Mouse (Mus musculus): ENCODE results near the gene Tmem117.

The Tmem117 gene

DNA sequence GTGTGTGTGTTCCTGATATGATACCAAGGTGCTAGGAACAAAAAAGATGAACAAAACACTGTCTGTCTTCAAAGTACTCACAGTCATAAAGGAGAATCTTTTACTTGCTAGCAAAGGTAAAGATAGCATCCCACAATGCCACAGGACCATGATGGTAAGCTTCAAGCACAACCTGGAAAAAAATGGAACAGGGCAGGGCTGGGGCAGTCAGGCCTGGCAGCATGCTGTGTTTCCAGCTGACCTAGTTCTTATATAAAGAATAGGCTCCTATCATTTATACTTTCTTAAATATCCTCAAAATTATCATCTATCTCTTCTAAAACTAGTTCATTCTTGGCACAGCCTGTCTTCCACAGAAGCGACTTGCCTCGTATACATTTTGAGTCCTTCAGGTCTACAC, 418.5 kb downstream of the Tmem117 start:
- no peak for DNase-seq

DNA sequence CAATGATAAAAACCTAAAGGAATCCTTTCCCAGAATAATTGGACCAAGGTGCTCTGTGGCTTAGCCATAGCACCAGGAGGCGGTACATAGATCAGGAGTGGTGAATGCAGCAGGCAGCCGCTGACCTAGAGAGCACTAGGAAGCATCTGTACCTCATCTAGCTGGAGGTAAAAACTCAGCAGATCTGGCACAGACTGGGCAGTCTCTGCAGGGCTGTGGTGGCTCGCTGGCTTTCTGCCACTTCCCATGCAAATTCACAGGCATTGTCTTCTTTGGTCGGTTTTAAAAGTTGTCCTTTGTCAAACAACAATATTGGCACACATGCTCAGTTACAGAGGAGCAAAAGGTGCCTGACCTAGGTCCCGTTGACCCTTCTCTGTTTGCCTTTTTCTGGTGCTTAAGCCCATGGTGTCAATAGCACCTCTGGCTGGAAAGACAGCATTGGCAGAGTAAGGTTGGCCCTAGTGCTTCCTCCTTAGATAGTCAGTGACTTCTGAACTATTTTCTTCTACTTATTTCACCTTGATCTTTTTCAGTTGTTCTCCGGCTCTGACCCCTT, 420.2 kb downstream of the Tmem117 start:
- no peak for DNase-seq

DNA sequence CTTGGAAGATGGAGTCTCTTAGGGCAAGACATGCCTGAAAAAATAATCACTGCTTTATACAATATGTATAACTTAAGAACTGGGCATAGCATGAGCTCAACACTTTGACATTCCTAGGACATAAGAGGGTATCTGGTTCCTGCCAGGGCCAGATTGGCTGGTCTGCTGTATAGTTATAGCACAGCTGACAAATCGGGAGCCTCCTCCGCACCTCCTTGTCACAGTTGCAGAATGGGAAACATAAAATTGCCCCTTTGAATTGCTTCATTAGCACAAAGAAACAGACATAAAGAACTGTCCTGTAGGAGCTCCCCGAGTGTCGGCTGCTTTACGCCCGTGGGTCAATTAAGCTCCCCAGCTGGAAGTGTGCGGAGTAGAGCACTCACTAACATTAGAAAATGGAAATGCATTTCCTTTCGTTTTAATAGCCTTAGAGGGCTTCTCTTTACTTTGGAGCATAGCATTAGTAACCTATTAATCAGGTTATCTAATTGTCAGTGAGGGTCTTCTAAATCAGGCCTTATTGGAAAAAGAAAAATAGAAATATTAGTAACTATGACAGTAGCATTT, 426.1 kb downstream of the Tmem117 start:
- DNase-seq: no peak

GRCm38 (mm10) chr15:95068023-95068422, 439.0 kb downstream of the Tmem117 start:
- no peak for DNase-seq

DNA sequence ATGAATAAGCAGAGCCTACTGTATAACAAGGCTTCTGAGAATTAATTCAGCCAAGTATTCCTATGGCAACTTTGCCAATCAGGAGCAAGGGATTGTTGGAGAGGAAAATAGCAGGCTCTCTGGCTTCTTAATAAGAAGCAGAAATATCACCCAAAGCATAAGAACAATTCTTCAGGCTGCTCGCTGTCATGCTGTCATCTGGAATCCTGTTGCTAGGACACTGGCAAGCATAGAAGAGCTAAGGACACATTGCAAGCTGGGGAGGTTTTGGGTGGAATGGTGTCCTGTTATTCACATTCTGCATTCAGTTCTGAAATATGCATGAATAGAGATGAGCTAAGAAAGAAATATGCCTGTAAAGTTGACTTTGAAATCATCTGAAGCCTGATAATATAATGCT, 439.8 kb downstream of the Tmem117 start:
- no peak for DNase-seq

DNA sequence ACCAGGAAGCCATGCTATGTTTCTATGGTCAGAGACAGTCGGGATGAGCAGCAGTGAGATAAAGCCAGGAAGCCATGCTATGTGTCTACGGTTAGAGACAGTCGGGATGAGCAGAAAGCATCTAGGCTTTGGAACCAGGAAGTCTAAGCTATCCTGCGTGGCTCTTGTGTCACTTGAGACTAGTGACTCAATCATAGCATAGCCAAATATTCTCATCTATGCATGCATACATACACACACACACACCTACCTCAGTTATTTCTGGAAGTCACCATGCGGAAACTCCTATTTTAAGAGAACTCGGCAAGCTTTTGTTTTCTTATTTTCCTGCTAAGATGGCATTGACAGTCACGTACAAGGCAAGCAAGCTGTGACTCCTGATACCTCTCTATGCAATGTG, 441.8 kb downstream of the Tmem117 start:
- DNase-seq: no peak

DNA sequence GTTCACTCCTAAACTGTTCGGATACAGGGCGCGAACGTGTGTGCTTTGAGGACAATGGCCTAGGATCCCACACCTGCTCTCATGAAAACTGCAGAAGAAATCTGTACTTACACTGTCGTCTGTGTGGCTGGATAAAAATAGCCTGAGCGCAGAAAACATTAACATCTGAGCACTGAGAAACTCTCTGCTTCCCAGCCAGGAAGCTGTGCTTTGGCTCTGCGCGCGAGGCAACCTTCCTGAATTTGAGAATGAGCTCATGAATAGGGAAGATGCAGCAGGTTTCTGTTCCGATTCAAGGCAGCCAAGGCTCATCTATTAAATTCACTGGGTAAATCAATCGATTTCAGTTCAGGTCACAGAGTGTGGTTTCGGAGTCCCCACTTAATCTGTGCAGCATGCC, 446.3 kb downstream of the Tmem117 start:
- DNase-seq: no peak

- DNase-seq: no peak
Measured at GRCm38 (mm10) chr15:95081654-95082053, 452.6 kb downstream of the Tmem117 start.

DNA sequence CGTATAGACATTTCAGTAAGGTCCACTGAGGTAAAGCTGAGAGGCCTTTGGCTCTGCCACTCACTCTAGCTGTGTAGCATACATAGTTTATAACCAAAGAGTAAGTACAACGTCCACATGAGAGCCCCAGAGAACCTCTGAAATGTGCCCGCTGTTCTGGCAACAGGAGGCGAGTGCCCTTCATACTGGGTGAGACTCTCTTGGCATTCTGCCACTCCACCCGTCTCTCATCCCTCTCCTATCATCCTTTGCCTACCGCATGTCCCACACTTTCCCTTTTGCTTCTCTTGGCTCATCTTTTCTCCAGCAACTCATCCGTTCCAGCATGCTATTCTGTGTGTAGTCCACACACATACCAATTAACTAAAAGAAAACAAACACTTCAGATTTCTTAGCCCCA, 456.9 kb downstream of the Tmem117 start:
- no peak for DNase-seq

GRCm38 (mm10) chr15:95100133-95100532, 471.1 kb downstream of the Tmem117 start:
- no peak for DNase-seq

DNA sequence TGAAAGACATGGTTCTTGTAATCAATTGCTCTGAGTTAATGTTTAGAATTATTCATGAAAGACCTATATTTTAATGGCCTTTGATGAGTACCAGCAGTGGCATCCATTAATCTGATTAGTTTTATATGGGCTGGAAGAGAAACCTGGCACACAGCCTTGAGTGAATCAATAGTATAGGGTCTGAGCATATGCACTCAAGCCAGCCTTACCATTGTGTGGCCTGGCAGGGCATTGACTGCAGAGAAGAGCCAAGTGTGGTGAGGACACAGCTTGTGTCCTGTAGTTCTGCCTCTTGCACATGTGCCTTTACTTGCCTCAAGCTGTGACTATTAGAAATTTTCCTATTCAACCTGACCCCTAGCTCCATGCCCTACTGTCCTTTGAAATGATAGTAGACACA, 472.5 kb downstream of the Tmem117 start:
- no peak for DNase-seq

GRCm38 (mm10) chr15:95107246-95107809, 478.3 kb downstream of the Tmem117 start:
- DNase-seq: no peak

GRCm38 (mm10) chr15:95108626-95109025, 479.6 kb downstream of the Tmem117 start:
- no peak for DNase-seq

GRCm38 (mm10) chr15:95131401-95131800, 502.4 kb downstream of the Tmem117 start:
- DNase-seq: no peak

- DNase-seq: no peak
Measured at GRCm38 (mm10) chr15:95135926-95136609, 507.0 kb downstream of the Tmem117 start.

- no peak for DNase-seq
Measured at GRCm38 (mm10) chr15:95137018-95137810, 508.2 kb downstream of the Tmem117 start.

- DNase-seq: no peak
Measured at GRCm38 (mm10) chr15:95138709-95139409, 509.8 kb downstream of the Tmem117 start.

- no peak for DNase-seq
Measured at GRCm38 (mm10) chr15:95144131-95144530, 515.1 kb downstream of the Tmem117 start.

GRCm38 (mm10) chr15:95145118-95145517, 516.1 kb downstream of the Tmem117 start:
- no peak for DNase-seq
